Mouse (Mus musculus) cortical plate, adult 2 months (tissue): ENCODE measurements around the gene Gper1.

Experiments
- CTCF ChIP-seq: fragments of 200-500 bp; IDR thresholded peaks from 2 replicates; pipeline ENCODE4 v1.5.1; 2011; ENCODE audit warnings: mild to moderate bottlenecking, control low read depth, low read length; ENCODE audit not compliant: insufficient read depth; ENCODE audit errors: extremely low read depth
- POLR2A ChIP-seq: fragments of 200-500 bp; IDR thresholded peaks from 2 replicates; pipeline ENCODE4 v1.6.1; 2011; ENCODE audit warnings: mild to moderate bottlenecking, low read length, control low read depth; ENCODE audit not compliant: insufficient read depth; ENCODE audit errors: extremely low read depth

GRCm38 (mm10) chr5:139408511-139408910 is 14.4 kb upstream of the Gper1 start:
- no peak for TF ChIP-seq CTCF
- TF ChIP-seq POLR2A, result no peak
